Mouse (Mus musculus) embryonic facial prominence, embryonic 10.5 days (tissue): Measurements from ENCODE around the gene Pbx1. TPM values are rescaled to one million over a fixed set of nuclear protein-coding genes. Genes with fewer than 3 reads are reported as not detected.

Experiments
- DNase-seq: peaks from one replicate; pipeline ENCODE4 v3.0.0-alpha.2; 2017; ENCODE audit warnings: low spot score
- H3K27ac ChIP-seq: fragments of 300-500 bp; sonication (generic); replicated peaks from 2 replicates; pipeline ENCODE4 v1.5.1; 2016; ENCODE audit warnings: mild to moderate bottlenecking
- H3K27me3 ChIP-seq: fragments of 300-500 bp; sonication (generic); replicated peaks from 2 replicates; pipeline ENCODE4 v1.6.1; 2016; ENCODE audit warnings: low read depth, mild to moderate bottlenecking; ENCODE audit not compliant: poor library complexity, severe bottlenecking
- H3K36me3 ChIP-seq: fragments of 300-500 bp; sonication (generic); replicated peaks from 2 replicates; pipeline ENCODE4 v1.6.1; 2016; ENCODE audit warnings: mild to moderate bottlenecking, moderate library complexity
- H3K4me1 ChIP-seq: fragments of 300-500 bp; sonication (generic); 2 replicates; pipeline ENCODE4 v1.6.1; 2016
- H3K4me3 ChIP-seq: fragments of 300-500 bp; sonication (generic); 2 replicates; pipeline ENCODE4 v1.5.1; 2016; ENCODE audit warnings: mild to moderate bottlenecking, moderate library complexity
- H3K9me3 ChIP-seq: fragments of 300-500 bp; sonication (generic); 2 replicates; pipeline ENCODE4 v1.6.1; 2016; ENCODE audit warnings: mild to moderate bottlenecking
- WGBS: fragments of 180-500 bp; shearing (Covaris S2); methylation state at CpG from one replicate; pipeline ENCODE4 v1.1.7; 2016; 5-methylcytosine and 5-hydroxymethylcytosine counted together
- polyA plus RNA-seq: library from polyadenylated mRNA; unstranded; fragments of >200 nt; fragmentation: Nextera tagmentation; extraction: Ambion mirVana; gene quantifications from 2 replicates; pipeline ENCODE4 v1.2.1, GENCODE M21; 2016

Gene Pbx1
- polyA plus RNA-seq, 1 experiment from 2014 or later: 41.6 TPM

- Histone ChIP-seq H3K4me1 (peaks cover 30% of the 10 kb centered on the region), H3K9me3 (no peaks in the 10 kb centered on the region), H3K27me3 (no peaks in the 10 kb centered on the region), H3K27ac (no peak overlapping the region), H3K4me3 (no peak overlapping the region), H3K36me3 (peaks cover 5% of the 10 kb centered on the region; the same call in 1 of the 2 replicates)
- WGBS: 71% methylated on average over 5 of the region's 5 CpGs
- no peak for DNase-seq
Measured at GRCm38 (mm10) chr1:168265090-168265489, 167.0 kb downstream of the Pbx1 start.

- Histone ChIP-seq H3K36me3 (peaks cover 11% of the 10 kb centered on the region; the same call in 1 of the 2 replicates), H3K27ac (no peak overlapping the region), H3K4me1 (peaks cover 4% of the 10 kb centered on the region), H3K27me3 (no peaks in the 10 kb centered on the region), H3K9me3 (no peaks in the 10 kb centered on the region), H3K4me3 (no peak overlapping the region)
- no peak for DNase-seq
- 89% methylated on average over 3 of the region's 3 CpGs for WGBS
Measured at GRCm38 (mm10) chr1:168260391-168260790, 171.7 kb downstream of the Pbx1 start.

GRCm38 (mm10) chr1:168258856-168259255 is 173.2 kb downstream of the Pbx1 start:
- DNase-seq: no peak
- H3K9me3 ChIP-seq: no peaks in the 10 kb centered on the region
- no peak overlapping the region for H3K27ac ChIP-seq
- H3K36me3 ChIP-seq: peaks cover 14% of the 10 kb centered on the region; the same call in 1 of the 2 replicates
- 80% methylated on average over 7 of the region's 7 CpGs for WGBS
- H3K27me3 ChIP-seq: no peaks in the 10 kb centered on the region
- no peaks in the 10 kb centered on the region for H3K4me1 ChIP-seq
- H3K4me3 ChIP-seq: no peak overlapping the region

GRCm38 (mm10) chr1:168255347-168255908 is 176.6 kb downstream of the Pbx1 start:
- Histone ChIP-seq H3K27me3 (no peaks in the 10 kb centered on the region), H3K4me3 (no peak overlapping the region), H3K27ac (no peak overlapping the region), H3K9me3 (no peaks in the 10 kb centered on the region), H3K4me1 (0 out of 2 replicates have a peak, but pooled peaks cover 1% of the 10 kb centered on the region), H3K36me3 (peaks cover 14% of the 10 kb centered on the region; the same call in 1 of the 2 replicates)
- no peak for DNase-seq
- 96% methylated on average over 9 of the region's 9 CpGs for WGBS

GRCm38 (mm10) chr1:168246968-168247724 is 184.9 kb downstream of the Pbx1 start:
- peak; percentile 23 for DNase-seq
- peak overlapping the region; percentile 69 for H3K27ac ChIP-seq
- 50% methylated on average over 10 of the region's 10 CpGs for WGBS
- H3K4me1 ChIP-seq: peaks cover 66% of the 10 kb centered on the region
- no peaks in the 10 kb centered on the region for H3K27me3 ChIP-seq
- no peaks in the 10 kb centered on the region for H3K36me3 ChIP-seq
- H3K4me3 ChIP-seq: no peak overlapping the region
- no peaks in the 10 kb centered on the region for H3K9me3 ChIP-seq

- Histone ChIP-seq H3K36me3 (no peaks in the 10 kb centered on the region), H3K27ac (peak overlapping the region; percentile 48), H3K9me3 (no peaks in the 10 kb centered on the region), H3K4me1 (peaks cover 82% of the 10 kb centered on the region), H3K27me3 (no peaks in the 10 kb centered on the region), H3K4me3 (no peak overlapping the region)
- WGBS: 83% methylated on average over 5 of the region's 5 CpGs
- no peak for DNase-seq
Measured at GRCm38 (mm10) chr1:168245539-168245938, 186.5 kb downstream of the Pbx1 start.

GRCm38 (mm10) chr1:168243759-168244158 is 188.3 kb downstream of the Pbx1 start:
- Histone ChIP-seq H3K4me3 (no peak overlapping the region), H3K4me1 (peaks cover 89% of the 10 kb centered on the region), H3K9me3 (no peaks in the 10 kb centered on the region), H3K36me3 (no peaks in the 10 kb centered on the region), H3K27ac (no peak overlapping the region), H3K27me3 (no peaks in the 10 kb centered on the region)
- DNase-seq: peak; percentile 20
- WGBS: 76% methylated on average over 12 of the region's 12 CpGs

GRCm38 (mm10) chr1:168243068-168243467 is 189.0 kb downstream of the Pbx1 start:
- Histone ChIP-seq H3K36me3 (no peaks in the 10 kb centered on the region), H3K4me1 (peaks cover 84% of the 10 kb centered on the region), H3K4me3 (no peak overlapping the region), H3K27ac (no peak overlapping the region; the same call in 1 of the 2 replicates), H3K9me3 (no peaks in the 10 kb centered on the region), H3K27me3 (no peaks in the 10 kb centered on the region)
- DNase-seq: no peak
- 85% methylated on average over 7 of the region's 7 CpGs for WGBS

GRCm38 (mm10) chr1:168241316-168241715 is 190.8 kb downstream of the Pbx1 start:
- WGBS: 31% methylated on average over 7 of the region's 7 CpGs
- H3K4me3 ChIP-seq: peak overlapping the region; percentile 31; the same call in 1 of the 2 replicates
- H3K9me3 ChIP-seq: no peaks in the 10 kb centered on the region
- peak overlapping the region; percentile 77 for H3K27ac ChIP-seq
- no peaks in the 10 kb centered on the region for H3K27me3 ChIP-seq
- peaks cover under 1% of the 10 kb centered on the region; the same call in 1 of the 2 replicates for H3K36me3 ChIP-seq
- no peak for DNase-seq
- H3K4me1 ChIP-seq: peaks cover 70% of the 10 kb centered on the region

- no peaks in the 10 kb centered on the region for H3K27me3 ChIP-seq
- 51% methylated on average over 7 of the region's 7 CpGs for WGBS
- peaks cover 67% of the 10 kb centered on the region for H3K4me1 ChIP-seq
Measured at GRCm38 (mm10) chr1:168240846-168241245, 191.2 kb downstream of the Pbx1 start.

GRCm38 (mm10) chr1:168240386-168240785 is 191.7 kb downstream of the Pbx1 start:
- 80% methylated on average over 5 of the region's 5 CpGs for WGBS
- H3K4me3 ChIP-seq: no peak overlapping the region
- peaks cover 62% of the 10 kb centered on the region for H3K4me1 ChIP-seq
- no peaks in the 10 kb centered on the region for H3K9me3 ChIP-seq
- peak overlapping the region; percentile 77; the same call in 1 of the 2 replicates for H3K27ac ChIP-seq
- no peak for DNase-seq
- peaks cover 4% of the 10 kb centered on the region; the same call in 1 of the 2 replicates for H3K36me3 ChIP-seq
- H3K27me3 ChIP-seq: no peaks in the 10 kb centered on the region

More at GRCm38 (mm10) chr1:168240846-168241245, 191.2 kb downstream of the Pbx1 start:
- DNase-seq: peak; percentile 21
- Histone ChIP-seq H3K9me3 (no peaks in the 10 kb centered on the region), H3K36me3 (peaks cover 4% of the 10 kb centered on the region; the same call in 1 of the 2 replicates), H3K4me3 (no peak overlapping the region), H3K27ac (peak overlapping the region; percentile 77)

- DNase-seq: no peak
- Histone ChIP-seq H3K4me1 (peaks cover 40% of the 10 kb centered on the region), H3K27me3 (no peaks in the 10 kb centered on the region), H3K9me3 (no peaks in the 10 kb centered on the region), H3K27ac (no peak overlapping the region), H3K4me3 (no peak overlapping the region), H3K36me3 (peaks cover 9% of the 10 kb centered on the region)
- WGBS: 92% methylated on average over 5 of the region's 5 CpGs
Measured at GRCm38 (mm10) chr1:168236101-168236500, 196.0 kb downstream of the Pbx1 start.

- 77% methylated on average over 11 of the region's 11 CpGs for WGBS
- Histone ChIP-seq H3K27me3 (no peaks in the 10 kb centered on the region), H3K4me3 (no peak overlapping the region), H3K36me3 (peaks cover 9% of the 10 kb centered on the region), H3K9me3 (no peaks in the 10 kb centered on the region), H3K4me1 (peaks cover 43% of the 10 kb centered on the region), H3K27ac (no peak overlapping the region)
- DNase-seq: no peak
Measured at GRCm38 (mm10) chr1:168234355-168234754, 197.7 kb downstream of the Pbx1 start.
